ENCODE assay signal across 11 mouse cellular contexts in the genomic region with DNA sequence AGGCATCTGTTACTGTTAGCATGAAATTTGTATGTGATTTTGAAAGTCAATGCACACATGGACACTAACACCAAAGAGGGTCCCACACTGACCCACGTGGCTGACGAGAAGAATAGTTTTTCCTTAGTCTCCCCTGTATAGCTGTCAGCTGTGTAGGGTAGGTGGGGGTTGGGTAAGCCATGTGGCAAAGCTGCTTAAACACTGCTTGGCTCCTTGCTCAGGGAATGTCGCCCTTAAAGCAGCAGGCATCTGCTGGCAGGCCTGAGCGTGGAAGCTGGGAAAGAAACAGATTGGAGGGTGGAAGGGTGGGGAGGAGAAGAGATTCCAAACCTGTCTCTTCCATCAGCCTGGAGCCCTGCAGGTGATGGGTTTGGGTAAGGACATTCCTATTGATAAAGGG. TPM values are rescaled to one million over a fixed set of nuclear protein-coding genes. Genes with fewer than 3 reads are reported as not detected.
DNase-seq lines count a peak whose midpoint lies in the region; ATAC-seq lines count a peak whose summit lies in the region.
"Had no signal": no experiment of that assay in that cellular context is flagged by ENCODE, and none has a peak within 500 bp of the region (broad histone marks: within the 10 kb centered on the region; RNA-seq: fewer than 3 reads in every experiment).

No protein-coding gene starts in this region.

- ATAC-seq in CD4-positive, CD25-positive, alpha-beta regulatory T cell, adult 4 months: no peak

- peak; percentile 66 to 77 for DNase-seq in left cerebral cortex, adult 18-20 months (ENCODE audit: low spot score in 2 of 2)
- DNase-seq in left cerebral cortex, adult 11 months (ENCODE audit: low spot score): no peak
- peak; percentile 91 for DNase-seq in cerebellum, postnatal 14 days
- DNase-seq in layer of hippocampus, adult 8-10 months (ENCODE audit: low spot score in 2 of 2): peak; percentile 79 to 80
- DNase-seq in right cerebral cortex, adult 18-20 months: peak; percentile 83
- no peak for DNase-seq in urinary bladder, postnatal 14 days (ENCODE audit: low spot score)
- DNase-seq in gastrocnemius, postnatal 25 days: no peak
- DNase-seq: adrenal gland, postnatal 25 days; spleen, adult 18-20 months had no signal

RNA-seq across cellular contexts. Expression of a gene that starts 22.5 kb away (rescaled TPM):
- total RNA-seq in left cerebral cortex, adult 18-20 months (2021): 1 to 10 TPM in 1 of 2 experiments, under 1 TPM in 1; 0.81 to 1.2 TPM
- 1 to 10 TPM; 1.8 to 3.4 (median 2.4) TPM for total RNA-seq in layer of hippocampus, adult 8-10 months (2022)
- 1 to 10 TPM in 1 of 2 experiments, under 1 TPM in 1; 0.19 to 2.2 TPM for polyA plus RNA-seq in CD4-positive, CD25-positive, alpha-beta regulatory T cell, adult 4 months (2017; shearing (Covaris generic))
- total RNA-seq in gastrocnemius, postnatal 25 days (2021): under 1 TPM in 1 of 2 experiments, not detected in 1; 0.16 TPM
- polyA plus RNA-seq: erythroblast, embryonic 14.5 days had no signal

RNA-seq across cellular contexts. Expression of a gene that starts 59.2 kb away (rescaled TPM):
- total RNA-seq in left cerebral cortex, adult 18-20 months (2021): 100 to 1,000 TPM; 145 to 154 TPM
- total RNA-seq in layer of hippocampus, adult 8-10 months (2022): 100 to 1,000 TPM; 139 to 164 (median 153) TPM
- not detected for polyA plus RNA-seq in CD4-positive, CD25-positive, alpha-beta regulatory T cell, adult 4 months (2017; shearing (Covaris generic))
- total RNA-seq in gastrocnemius, postnatal 25 days (2021): under 1 TPM in 1 of 2 experiments, not detected in 1; 0.16 TPM
- polyA plus RNA-seq: erythroblast, embryonic 14.5 days had no signal

Comparison
In these comparisons a context has a peak if more than half of its experiments do, and no peak if none do; other contexts are left out.
1. DNase-seq: peak in left cerebral cortex, adult 18-20 months (2 of 2), cerebellum, postnatal 14 days (2 of 2), layer of hippocampus, adult 8-10 months (2 of 2) and right cerebral cortex, adult 18-20 months (single experiment); none in left cerebral cortex, adult 11 months (single experiment), urinary bladder, postnatal 14 days (single experiment) and gastrocnemius, postnatal 25 days (single experiment).
2. RNA of a gene that starts 59.2 kb away (total RNA-seq): 139 to 164 TPM in layer of hippocampus, adult 8-10 months and 145 to 154 TPM in left cerebral cortex, adult 18-20 months; 0.16 TPM in gastrocnemius, postnatal 25 days; every median in the first group is over 100 times any median in the second.